Mouse (Mus musculus) right cerebral cortex, postnatal 4 days (tissue): ENCODE measurements around the gene Sult1a1.
A peak's percentile ranks its signal among the peaks of the same experiment; 100 is the strongest.
"Not testable (repeated sequence)": the region's sequence is repeated elsewhere in the genome, so short reads cannot be mapped to it uniquely, and the experiment has no call there.

Source experiments
- DNase-seq: peaks from one replicate; pipeline ENCODE4 v3.0.0-alpha.2; 2022

The Sult1a1 gene

GRCm38 (mm10) chr7:126696303-126696702, 20.1 kb upstream of the Sult1a1 start:
- DNase-seq: no peak

GRCm38 (mm10) chr7:126695631-126696207, 19.5 kb upstream of the Sult1a1 start, which contains the start of gene Slx1b:
TSS of gene Slx1b (minus strand) at chr7:126695784.
- DNase-seq: peak; percentile 89

- DNase-seq: peak; percentile 60
Measured at GRCm38 (mm10) chr7:126695210-126695611, 19.0 kb upstream of the Sult1a1 start, which contains the start of gene Bola2. TSS of gene Bola2 (plus strand) at chr7:126695401.

GRCm38 (mm10) chr7:126694441-126695051, 18.3 kb upstream of the Sult1a1 start:
- DNase-seq: no peak

GRCm38 (mm10) chr7:126693781-126694180, 17.5 kb upstream of the Sult1a1 start:
- DNase-seq: no peak

GRCm38 (mm10) chr7:126693256-126693655, 17.0 kb upstream of the Sult1a1 start:
- DNase-seq: peak; percentile 84

GRCm38 (mm10) chr7:126692426-126692825, 16.2 kb upstream of the Sult1a1 start:
- DNase-seq: no peak

- DNase-seq: no peak
Measured at GRCm38 (mm10) chr7:126691676-126692075, 15.4 kb upstream of the Sult1a1 start.

GRCm38 (mm10) chr7:126690737-126691136, 14.5 kb upstream of the Sult1a1 start:
- no peak for DNase-seq

GRCm38 (mm10) chr7:126689021-126689420, 12.8 kb upstream of the Sult1a1 start:
- DNase-seq: no peak

- not testable (repeated sequence) for DNase-seq
Measured at GRCm38 (mm10) chr7:126688156-126688555, 11.9 kb upstream of the Sult1a1 start.

GRCm38 (mm10) chr7:126681221-126681620, 5.0 kb upstream of the Sult1a1 start:
- no peak for DNase-seq

- DNase-seq: no peak
Measured at GRCm38 (mm10) chr7:126679683-126680082, 3.5 kb upstream of the Sult1a1 start.

- no peak for DNase-seq
Measured at GRCm38 (mm10) chr7:126678545-126679341, 2.5 kb upstream of the Sult1a1 start.

- DNase-seq: no peak
Measured at GRCm38 (mm10) chr7:126676631-126677220, 494 bp upstream of the Sult1a1 start.

GRCm38 (mm10) chr7:126675104-126675503, 1.1 kb downstream of the Sult1a1 start:
- no peak for DNase-seq

GRCm38 (mm10) chr7:126672111-126672510, 4.1 kb downstream of the Sult1a1 start:
- no peak for DNase-seq

- no peak for DNase-seq
Measured at GRCm38 (mm10) chr7:126670152-126670551, 6.1 kb downstream of the Sult1a1 start.

GRCm38 (mm10) chr7:126668452-126668851, 7.8 kb downstream of the Sult1a1 start:
- no peak for DNase-seq

- DNase-seq: no peak
Measured at GRCm38 (mm10) chr7:126667495-126668090, 8.6 kb downstream of the Sult1a1 start.

GRCm38 (mm10) chr7:126665269-126665668, 11.0 kb downstream of the Sult1a1 start:
- DNase-seq: no peak

- no peak for DNase-seq
Measured at GRCm38 (mm10) chr7:126663646-126664045, 12.6 kb downstream of the Sult1a1 start.

- no peak for DNase-seq
Measured at GRCm38 (mm10) chr7:126659771-126660170, 16.5 kb downstream of the Sult1a1 start.
